In genomic region chr10:44945205-44945725, GRCm38 (mm10) we compare ENCODE assay signal across 17 mouse cellular contexts.
DNase-seq lines count a peak whose midpoint lies in the region.
"Had no signal": no experiment of that assay in that cellular context is flagged by ENCODE, and none has a peak within 500 bp of the region (broad histone marks: within the 10 kb centered on the region; RNA-seq: fewer than 3 reads in every experiment).

No protein-coding gene starts in this region.

- intact Hi-C loops in left cerebral cortex, postnatal 25 days (cut with DNase I) = no loop called here
- intact Hi-C loops in left cerebral cortex, postnatal 4 days (cut with DNase I) = no loop called here

- DNase-seq in frontal cortex, postnatal 36 days (ENCODE audit: low spot score in 2 of 2) = peak; percentile 7 to 8
- DNase-seq in frontal cortex, postnatal 14 days (ENCODE audit: low spot score in 2 of 2) = no peak
- DNase-seq in left cerebral cortex, postnatal 25 days (ENCODE audit: low spot score in 2 of 2) = peak; percentile 2 to 34
- no peak for DNase-seq in left cerebral cortex, postnatal 4 days
- DNase-seq in ZHBTc4 (ENCODE audit: low read depth, low spot score) = peak; percentile 86
- no peak for DNase-seq in kidney, postnatal 4 days
- no peak for DNase-seq in urinary bladder, postnatal 4 days (ENCODE audit: low spot score in 2 of 2)
- DNase-seq: adrenal gland, postnatal 10 days; cerebellum, adult 11 months; cerebellum, adult 9-10 months; embryo, embryonic 11 days; gastrocnemius, postnatal 14 days; heart, postnatal 14 days; kidney, adult 11 months; kidney, postnatal 14 days; lung, postnatal 36 days; thymus, postnatal 14 days had no signal

Comparison
In these comparisons a context has a peak if more than half of its experiments do, and no peak if none do; other contexts are left out.
1. DNase-seq: peak in frontal cortex, postnatal 36 days (2 of 2), left cerebral cortex, postnatal 25 days (2 of 2) and ZHBTc4 (single experiment); none in frontal cortex, postnatal 14 days (0 of 2), left cerebral cortex, postnatal 4 days (single experiment), kidney, postnatal 4 days (0 of 2) and urinary bladder, postnatal 4 days (0 of 2).